Comparison of ENCODE assay signal across 8 mouse cellular contexts in genomic region chr2:38668802-38669580, GRCm38 (mm10). TPM values are rescaled to one million over a fixed set of nuclear protein-coding genes. Genes with fewer than 3 reads are reported as not detected.
DNase-seq lines count a peak whose midpoint lies in the region; ATAC-seq and TF ChIP-seq lines count a peak whose summit lies in the region.

No protein-coding gene starts in this region.

- H3K4me3 ChIP-seq in heart, postnatal 0 days (ENCODE audit: low read depth, low read length): no peak overlapping the region
- H3K4me3 ChIP-seq in limb, embryonic 11.5 days (ENCODE audit: low read depth, low read length): no peak overlapping the region
- no peak overlapping the region for H3K4me3 ChIP-seq in midbrain, embryonic 15.5 days

- peak overlapping the region; percentile 3; the same call in 1 of the 2 replicates for H3K4me2 ChIP-seq in heart, postnatal 0 days (ENCODE audit: low read depth, low read length)
- H3K4me2 ChIP-seq in limb, embryonic 11.5 days (ENCODE audit: low read depth, severe bottlenecking): peak overlapping the region; percentile 36; the same call in 1 of the 2 replicates
- H3K4me2 ChIP-seq in midbrain, embryonic 15.5 days: 0 out of 2 replicates have a peak overlapping the region, but pooled peaks have one; percentile 2

- H3K27ac ChIP-seq in heart, postnatal 0 days (ENCODE audit: low read depth): no peak overlapping the region
- no peak overlapping the region for H3K27ac ChIP-seq in limb, embryonic 11.5 days (replicated peaks; ENCODE audit: low read depth, low read length)
- no peak overlapping the region for H3K27ac ChIP-seq in midbrain, embryonic 15.5 days

- peak; percentile 21 for DNase-seq in urinary bladder, postnatal 14 days (ENCODE audit: low spot score)
- no peak for DNase-seq in urinary bladder, postnatal 10 days (ENCODE audit: low spot score)
- no peak for DNase-seq in heart, postnatal 0 days (ENCODE audit: low spot score)
- DNase-seq in limb, embryonic 11.5 days (ENCODE audit: low spot score): peak; percentile 62
- DNase-seq in cerebellum, adult 11-12 months: no peak
- DNase-seq in frontal cortex, postnatal 14 days (ENCODE audit: low spot score in 2 of 2): no peak
- DNase-seq in cerebellum, adult 9-11 months: no peak

- no peaks in the 10 kb centered on the region for H3K4me1 ChIP-seq in heart, postnatal 0 days (ENCODE audit: control insufficient read depth, insufficient read depth)
- 0 out of 2 replicates have a peak, but pooled peaks cover 6% of the 10 kb centered on the region for H3K4me1 ChIP-seq in limb, embryonic 11.5 days (ENCODE audit: control insufficient read depth, insufficient read depth, low read length)
- H3K4me1 ChIP-seq in midbrain, embryonic 15.5 days: 0 out of 2 replicates have a peak, but pooled peaks cover 3% of the 10 kb centered on the region

- ATAC-seq in heart, postnatal 0 days (ENCODE audit: insufficient read depth, low read depth): 0 out of 2 replicates have a peak, but pooled peaks have one; percentile 24
- ATAC-seq in limb, embryonic 11.5 days (ENCODE audit: insufficient number of reproducible peaks, low FRiP score, low TSS enrichment, low read depth): peak; percentile 75; the same call in 1 of the 2 replicates
- ATAC-seq in midbrain, embryonic 15.5 days (replicated peaks): peak; percentile 56; the same call in 1 of the 2 replicates

- TF ChIP-seq CTCF in heart, postnatal 0 days (IDR thresholded peaks at IDR 0.05; ENCODE audit: low read depth): no peak

- TF ChIP-seq EP300 in heart, postnatal 0 days (IDR thresholded peaks at IDR 0.05; ENCODE audit: low read depth): no peak

- H3K36me3 ChIP-seq in heart, postnatal 0 days (replicated peaks; ENCODE audit: control insufficient read depth, insufficient read depth, low read length): no peaks in the 10 kb centered on the region
- no peaks in the 10 kb centered on the region for H3K36me3 ChIP-seq in limb, embryonic 11.5 days (ENCODE audit: control insufficient read depth, insufficient read depth, low read length)
- no peaks in the 10 kb centered on the region for H3K36me3 ChIP-seq in midbrain, embryonic 15.5 days (replicated peaks)

- H3K9ac ChIP-seq in heart, postnatal 0 days (replicated peaks; ENCODE audit: low read depth, low read length): no peak overlapping the region
- no peak overlapping the region for H3K9ac ChIP-seq in limb, embryonic 11.5 days (ENCODE audit: low read length)
- no peak overlapping the region for H3K9ac ChIP-seq in midbrain, embryonic 15.5 days

- H3K27me3 ChIP-seq in heart, postnatal 0 days (ENCODE audit: control insufficient read depth, insufficient read depth, low read length): peaks cover 26% of the 10 kb centered on the region
- H3K27me3 ChIP-seq in limb, embryonic 11.5 days (ENCODE audit: control insufficient read depth, insufficient read depth, low read length): peaks cover 2% of the 10 kb centered on the region
- no peaks in the 10 kb centered on the region; the same call in 1 of the 2 replicates for H3K27me3 ChIP-seq in midbrain, embryonic 15.5 days (replicated peaks)

- 14% methylated on average over 17 of the region's 17 CpGs for WGBS in heart, postnatal 0 days
- WGBS in limb, embryonic 11.5 days: 11% methylated on average over 17 of the region's 17 CpGs
- 13% methylated on average over 17 of the region's 17 CpGs for WGBS in midbrain, embryonic 15.5 days

- no peaks in the 10 kb centered on the region for H3K9me3 ChIP-seq in heart, postnatal 0 days (replicated peaks; ENCODE audit: control insufficient read depth, low read length)
- no peaks in the 10 kb centered on the region for H3K9me3 ChIP-seq in limb, embryonic 11.5 days (ENCODE audit: control insufficient read depth, low read length)
- H3K9me3 ChIP-seq in midbrain, embryonic 15.5 days: no peaks in the 10 kb centered on the region

RNA-seq across cellular contexts. Expression of gene Psmb7, which starts 25.1 kb away (rescaled TPM):
- total RNA-seq in heart, postnatal 0 days (2014; rRNA removed; ENCODE audit: low replicate concordance): 220 and 239 TPM in 2 replicates
- polyA plus RNA-seq in heart, postnatal 0 days (2015; fragmentation: Nextera tagmentation; extraction: Ambion mirVana): 241 and 243 TPM in 2 replicates
- polyA plus RNA-seq in limb, embryonic 11.5 days (2014; fragmentation: Nextera tagmentation; extraction: Ambion mirVana): 352 and 366 TPM in 2 replicates
- 260 and 270 TPM in 2 replicates for polyA plus RNA-seq in midbrain, embryonic 15.5 days (2015; fragmentation: Nextera tagmentation; extraction: Ambion mirVana)

RNA-seq across cellular contexts. Expression of gene Nr5a1, which starts 45.4 kb away (rescaled TPM):
- not detected in 2 replicates for total RNA-seq in heart, postnatal 0 days (2014; rRNA removed; ENCODE audit: low replicate concordance)
- polyA plus RNA-seq in heart, postnatal 0 days (2015; fragmentation: Nextera tagmentation; extraction: Ambion mirVana): not detected in 2 replicates
- polyA plus RNA-seq in limb, embryonic 11.5 days (2014; fragmentation: Nextera tagmentation; extraction: Ambion mirVana): 0.16 TPM in 1 of 2 replicates, not detected in the other
- 0.58 and 1.0 TPM in 2 replicates for polyA plus RNA-seq in midbrain, embryonic 15.5 days (2015; fragmentation: Nextera tagmentation; extraction: Ambion mirVana)

Comparison
In these comparisons a context has a peak if more than half of its experiments do, and no peak if none do; other contexts are left out.
1. DNase-seq: peak in urinary bladder, postnatal 14 days (single experiment) and limb, embryonic 11.5 days (single experiment); none in urinary bladder, postnatal 10 days (single experiment), heart, postnatal 0 days (single experiment), cerebellum, adult 11-12 months (single experiment), frontal cortex, postnatal 14 days (0 of 2) and cerebellum, adult 9-11 months (single experiment).
2. ATAC-seq: peak in every context shown above with its lines; median percentile 75 in limb, embryonic 11.5 days; 56 in midbrain, embryonic 15.5 days; 24 in heart, postnatal 0 days.
3. Peak in every context shown above with its lines, with median percentiles within 50 percentile points of each other: H3K4me2 ChIP-seq.